Mouse (Mus musculus) thymus, postnatal 4 days (tissue): ENCODE measurements around the gene Ucp3.
A peak's percentile ranks its signal among the peaks of the same experiment; 100 is the strongest.
"Not testable (repeated sequence)": the region's sequence is repeated elsewhere in the genome, so short reads cannot be mapped to it uniquely, and the experiment has no call there.

ENCODE experiments used
- DNase-seq: peaks from one replicate; pipeline ENCODE4 v3.0.0; 2021

The Ucp3 gene

GRCm38 (mm10) chr7:100474680-100475079 is 1.9 kb downstream of the Ucp3 start:
- DNase-seq: no peak

GRCm38 (mm10) chr7:100479100-100479822 is 6.5 kb downstream of the Ucp3 start:
- no peak for DNase-seq

DNA sequence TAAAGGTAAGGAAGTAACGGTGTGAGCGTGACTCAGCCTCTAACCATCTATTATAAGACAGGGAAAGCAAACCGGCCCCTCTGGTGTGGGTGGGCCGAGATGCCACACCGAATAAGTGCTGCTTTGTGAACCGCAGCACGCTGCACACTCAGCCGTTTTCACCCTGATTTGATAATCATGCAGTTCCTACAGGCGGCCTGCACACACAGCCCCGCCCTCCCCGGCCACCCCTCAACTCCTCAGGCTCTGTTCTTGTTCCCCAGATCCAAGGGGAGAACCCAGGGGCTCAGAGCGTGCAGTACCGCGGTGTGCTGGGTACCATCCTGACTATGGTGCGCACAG is 7.0 kb downstream of the Ucp3 start:
- no peak for DNase-seq

DNA sequence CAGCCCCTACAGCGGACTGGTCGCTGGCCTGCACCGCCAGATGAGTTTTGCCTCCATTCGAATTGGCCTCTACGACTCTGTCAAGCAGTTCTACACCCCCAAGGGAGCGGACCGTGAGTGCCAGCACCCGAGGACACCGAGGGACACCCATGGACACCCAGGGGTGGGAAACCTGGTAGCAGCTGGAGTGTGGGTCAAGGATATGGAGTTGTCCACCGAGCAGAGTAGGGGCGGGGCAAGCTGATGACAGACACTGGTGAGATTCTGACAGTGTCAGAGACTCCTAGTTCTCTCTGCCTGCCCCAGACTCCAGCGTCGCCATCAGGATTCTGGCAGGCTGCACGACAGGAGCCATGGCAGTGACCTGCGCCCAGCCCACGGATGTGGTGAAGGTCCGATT is 7.4 kb downstream of the Ucp3 start:
- DNase-seq: no peak

GRCm38 (mm10) chr7:100482046-100482445 is 9.3 kb downstream of the Ucp3 start:
- not testable (repeated sequence) for DNase-seq

DNA sequence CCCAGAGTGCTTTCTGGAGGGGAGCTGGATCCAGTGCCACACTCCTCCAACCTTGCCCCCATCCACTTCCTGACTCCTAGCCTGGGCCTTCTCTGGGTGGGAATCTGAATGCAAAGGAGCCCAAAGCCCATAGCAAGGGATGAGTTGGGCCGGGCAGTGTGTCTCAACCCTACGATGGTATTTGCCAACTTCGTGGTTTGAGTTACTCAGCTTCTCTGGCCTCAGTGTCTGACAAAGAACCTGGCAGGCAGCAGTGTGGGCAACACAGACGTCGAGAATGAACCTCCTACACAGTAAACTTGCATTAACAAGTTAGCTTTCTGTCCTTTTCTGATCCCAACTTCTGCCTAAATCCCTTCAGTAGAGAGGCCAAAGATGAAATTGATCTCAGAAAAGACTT is 11.7 kb downstream of the Ucp3 start:
- DNase-seq: no peak

- DNase-seq: no peak
Measured at GRCm38 (mm10) chr7:100487301-100487700, 14.5 kb downstream of the Ucp3 start.

GRCm38 (mm10) chr7:100488474-100489048 is 15.8 kb downstream of the Ucp3 start:
- DNase-seq: no peak

DNA sequence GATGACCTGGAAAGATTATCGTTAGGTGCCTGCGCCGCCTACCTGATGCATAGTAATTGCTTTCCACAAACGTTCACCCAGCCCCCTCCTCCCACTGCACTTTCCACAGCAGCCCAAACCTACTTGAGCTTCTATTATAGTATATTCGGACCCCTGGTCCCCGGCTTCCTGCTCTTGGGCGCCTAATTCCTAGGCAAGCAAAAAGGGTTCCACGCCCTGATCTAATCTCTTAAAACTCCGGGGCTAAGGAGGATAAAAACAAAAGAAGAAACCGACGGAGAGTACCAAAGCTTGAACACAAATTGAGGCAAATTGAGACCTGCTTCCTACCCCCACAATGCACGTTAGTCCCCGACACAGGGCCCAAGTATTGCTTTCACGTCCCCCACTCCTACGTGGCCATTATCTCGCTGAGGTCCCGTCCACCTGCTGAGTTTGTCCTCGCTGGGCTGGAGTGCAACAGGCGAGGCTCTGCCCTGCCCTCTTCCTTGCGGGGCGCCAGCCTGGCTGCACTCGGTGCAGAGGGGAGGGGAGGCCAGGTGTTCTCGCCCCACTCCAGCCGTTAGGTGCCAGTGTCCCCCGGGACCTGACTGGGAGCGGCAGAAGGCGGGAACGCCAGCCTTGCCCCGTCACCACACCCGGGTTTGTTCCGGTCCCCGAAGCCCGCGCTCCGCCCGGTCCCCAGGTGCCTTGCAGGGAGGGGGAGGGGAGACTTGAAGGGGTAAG is 19.8 kb downstream of the Ucp3 start:
- DNase-seq: peak; percentile 62

GRCm38 (mm10) chr7:100493117-100493483 is 20.3 kb downstream of the Ucp3 start, which contains the start of gene Ucp2:
Ucp2 (plus strand) TSS chr7:100493337.
- DNase-seq: peak; percentile 99

DNA sequence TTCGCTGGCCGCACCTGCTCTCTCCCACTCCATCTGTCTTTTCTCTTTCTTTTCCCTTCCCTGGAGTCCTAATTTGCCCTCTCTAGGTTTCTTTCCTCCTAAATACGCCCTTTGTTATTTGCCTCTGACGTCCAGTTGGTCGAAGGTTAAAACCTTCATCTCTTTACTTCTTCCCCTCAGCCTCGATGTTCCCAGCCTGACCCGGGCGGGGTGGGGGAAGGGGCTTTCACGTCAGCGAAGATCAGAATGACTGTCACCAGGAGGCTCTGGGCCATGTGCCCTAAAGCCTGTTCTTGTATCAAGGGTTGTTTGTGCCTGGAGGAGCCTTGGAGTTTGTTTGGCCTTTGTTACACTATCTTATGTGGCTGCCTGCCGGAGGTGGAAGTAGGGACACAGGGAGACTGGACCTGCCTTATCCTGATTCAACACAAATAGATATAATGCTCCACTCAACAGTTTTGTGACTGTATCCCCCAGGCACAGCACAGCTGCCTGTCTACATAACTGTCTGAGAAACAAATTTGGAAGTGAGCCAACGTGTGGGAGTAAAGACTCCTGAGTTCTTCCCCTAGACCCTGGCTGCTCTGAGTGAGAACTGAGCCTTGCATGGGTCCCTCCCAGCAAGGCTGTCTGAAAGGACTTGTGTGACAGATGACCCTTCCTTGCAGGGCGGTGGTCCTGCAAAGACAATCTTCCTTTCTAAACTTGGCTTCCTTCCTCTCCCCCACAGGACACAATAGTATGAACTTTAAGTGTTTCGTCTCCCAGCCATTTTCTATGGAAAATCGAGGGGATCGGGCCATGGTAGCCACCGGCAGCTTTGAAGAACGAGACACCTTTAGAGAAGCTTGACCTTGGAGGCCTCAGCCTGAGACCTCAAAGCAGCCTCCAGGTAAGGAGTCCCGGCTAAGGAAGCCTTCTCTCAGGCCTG is 21.0 kb downstream of the Ucp3 start:
- peak; percentile 74 for DNase-seq

DNA sequence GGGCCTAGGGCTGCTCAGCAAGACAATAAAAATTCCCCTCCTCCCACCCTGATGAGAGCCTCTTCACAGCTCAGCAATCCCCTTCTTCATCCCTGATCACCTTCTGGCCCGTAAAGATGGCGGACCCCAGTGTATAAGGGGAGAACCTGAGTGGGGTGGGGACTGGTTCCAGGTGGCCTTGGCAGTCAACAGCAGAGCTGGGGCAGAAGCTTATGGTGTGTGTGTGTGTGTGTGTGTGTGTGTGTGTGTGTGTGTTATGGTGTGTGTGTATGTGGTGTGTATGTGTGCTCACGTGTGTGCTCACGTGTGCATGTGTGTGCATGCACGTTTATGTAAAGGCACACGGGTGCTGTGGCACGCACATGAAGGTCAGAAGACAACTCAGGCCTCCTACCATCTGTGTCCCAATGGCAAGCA is 21.6 kb downstream of the Ucp3 start:
- peak; percentile 53 for DNase-seq

- DNase-seq: peak; percentile 54
Measured at GRCm38 (mm10) chr7:100495042-100495441, 22.3 kb downstream of the Ucp3 start.

- DNase-seq: peak; percentile 83
Measured at GRCm38 (mm10) chr7:100495581-100496251, 22.9 kb downstream of the Ucp3 start.

DNA sequence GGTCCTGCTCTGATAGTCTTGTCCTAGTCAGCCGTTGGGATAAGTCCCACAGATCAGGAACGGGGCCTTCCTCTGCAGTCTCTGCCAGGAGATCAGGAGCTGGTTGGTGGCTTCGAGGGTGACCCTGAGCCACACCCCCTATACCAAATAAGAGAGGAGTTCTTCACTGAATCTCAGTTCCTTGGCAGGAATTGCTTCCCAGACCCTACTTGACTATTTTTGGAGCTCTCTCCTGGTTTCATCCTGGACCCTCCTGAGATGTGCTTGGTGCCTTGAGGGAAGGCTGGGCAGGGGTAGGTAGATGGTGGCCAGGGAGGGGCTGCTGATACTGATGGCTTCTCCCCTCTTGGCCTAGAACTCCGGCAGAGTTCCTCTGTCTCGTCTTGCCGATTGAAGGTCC is 23.6 kb downstream of the Ucp3 start:
- no peak for DNase-seq

DNA sequence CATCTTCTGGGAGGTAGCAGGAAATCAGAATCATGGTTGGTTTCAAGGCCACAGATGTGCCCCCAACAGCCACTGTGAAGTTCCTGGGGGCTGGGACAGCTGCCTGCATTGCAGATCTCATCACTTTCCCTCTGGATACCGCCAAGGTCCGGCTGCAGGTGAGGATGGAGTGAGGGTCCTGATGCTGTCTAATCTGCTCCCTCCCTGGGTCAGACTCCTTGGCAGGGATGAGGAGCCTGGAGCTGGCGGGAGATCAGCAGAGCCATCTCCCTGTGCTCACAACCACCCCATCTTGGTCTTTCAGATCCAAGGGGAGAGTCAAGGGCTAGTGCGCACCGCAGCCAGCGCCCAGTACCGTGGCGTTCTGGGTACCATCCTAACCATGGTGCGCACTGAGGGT is 24.0 kb downstream of the Ucp3 start:
- DNase-seq: peak; percentile 26

GRCm38 (mm10) chr7:100497402-100497801 is 24.6 kb downstream of the Ucp3 start:
- no peak for DNase-seq

GRCm38 (mm10) chr7:100497982-100498381 is 25.2 kb downstream of the Ucp3 start:
- DNase-seq: peak; percentile 25

DNA sequence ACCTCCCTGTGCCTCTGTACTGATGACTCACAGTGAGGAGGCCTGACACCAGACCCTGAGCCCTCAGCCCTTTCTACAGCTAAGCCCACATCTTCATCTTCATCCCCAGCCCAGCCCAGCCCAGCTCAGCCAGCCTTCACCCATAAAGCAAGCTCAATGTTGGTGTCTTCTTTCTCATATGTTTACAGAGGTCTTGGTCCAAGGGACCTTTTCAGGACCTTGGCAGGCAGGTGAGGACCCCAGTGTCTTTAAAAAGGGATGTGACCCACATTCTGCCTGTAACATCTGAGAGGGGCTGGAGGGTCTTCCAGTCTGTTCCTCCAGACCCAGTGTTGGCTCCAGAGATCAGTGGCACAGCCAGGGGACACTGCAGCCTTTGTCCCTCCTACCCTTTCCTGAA is 26.7 kb downstream of the Ucp3 start:
- no peak for DNase-seq

DNA sequence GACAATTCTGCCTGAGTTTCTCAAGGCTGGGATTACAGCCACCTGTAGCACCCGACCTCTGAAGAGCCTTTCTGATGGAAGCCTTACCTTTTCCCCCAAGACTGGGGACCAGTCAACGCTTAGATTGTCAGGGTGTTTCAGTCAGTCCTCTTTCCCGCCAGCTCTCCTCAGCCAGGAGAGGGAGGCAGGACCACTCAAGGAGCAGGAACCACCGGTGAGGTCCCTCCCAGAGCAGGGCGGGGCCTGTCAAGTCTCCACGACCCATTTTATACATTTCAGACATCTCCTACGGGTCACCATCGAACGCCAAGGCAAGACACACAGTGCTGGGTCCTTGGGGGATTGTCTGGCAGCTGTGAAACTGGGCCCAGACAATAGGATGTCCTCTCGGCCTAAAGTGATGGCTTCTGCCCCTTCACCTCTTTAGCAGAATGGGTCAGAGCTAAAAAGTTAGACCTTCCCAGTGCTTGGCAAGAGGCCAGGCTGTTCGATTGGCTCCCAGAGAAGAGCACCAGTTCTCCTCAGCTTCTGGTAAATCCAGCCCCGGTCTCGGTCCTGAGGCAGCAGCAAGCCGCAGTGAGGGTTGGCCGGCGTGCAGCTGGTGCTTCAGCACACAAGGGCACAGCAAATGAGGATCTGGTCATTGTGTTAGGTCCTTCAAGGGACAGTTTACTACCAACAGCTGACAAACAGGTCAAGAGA is 27.6 kb downstream of the Ucp3 start:
- DNase-seq: peak; percentile 34

DNA sequence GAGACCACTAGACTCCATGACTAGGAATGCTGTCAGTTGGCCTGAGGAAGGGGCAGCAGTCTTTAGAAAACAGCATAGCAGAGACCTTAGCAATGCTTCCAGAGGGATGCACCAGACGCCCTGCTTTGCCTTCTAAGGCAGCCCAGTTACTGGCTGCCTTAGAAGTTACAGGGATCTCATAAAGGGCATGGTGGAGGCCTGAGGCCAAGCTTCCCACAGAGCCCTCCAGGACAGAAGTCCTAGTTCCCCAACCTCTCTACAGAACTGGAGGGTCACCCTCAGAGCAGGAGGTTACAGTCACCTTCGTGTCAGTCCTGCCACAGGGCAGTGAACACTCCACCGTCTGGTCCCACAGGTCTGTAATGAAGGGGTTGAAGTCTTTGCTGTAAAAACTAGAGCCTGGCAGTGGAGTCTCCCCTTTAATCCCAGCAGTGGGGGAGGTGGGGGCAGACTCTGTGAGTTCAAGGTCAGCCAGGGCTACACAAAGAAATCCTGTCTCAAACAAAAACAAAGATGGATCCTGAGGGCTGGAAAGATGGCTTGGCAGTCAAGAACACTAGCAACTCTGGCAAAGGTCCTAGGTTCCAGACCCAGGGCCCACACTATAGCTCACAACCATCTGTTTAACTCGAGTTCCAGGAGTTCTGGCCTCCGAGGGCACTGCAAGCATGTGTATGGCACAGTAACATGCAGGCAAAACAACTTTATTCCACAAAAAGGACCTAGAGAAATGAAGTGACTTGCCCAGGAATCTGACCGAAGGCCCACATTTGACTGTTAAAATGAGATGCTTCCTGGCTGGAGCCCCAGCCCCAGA is 28.4 kb downstream of the Ucp3 start:
- peak; percentile 25 for DNase-seq
